Mouse (Mus musculus) layer of hippocampus, adult 18-20 months (tissue): ENCODE data around the gene Adap1. TPM values are rescaled to one million over a fixed set of nuclear protein-coding genes. Genes with fewer than 3 reads are reported as not detected.

Experiments used
- DNase-seq, 2 experiments: peaks; one replicate each; pipeline ENCODE4 v3.0.0; 2022; ENCODE audit warnings: low spot score in 2 of 2
- microRNA-seq, 2 experiments: library from miRNA; unstranded; fragments of <30 nt; microRNA quantifications; one replicate each; pipeline ENCODE4 v1.2.0; 2021
- total RNA-seq, 2 experiments: library from RNA; stranded (reverse); gene quantifications; 2 replicates each; pipeline ENCODE4 v1.2.3; 2021

Gene Adap1
- total RNA-seq, 2 experiments from 2014 or later: 164 to 166 TPM

DNA sequence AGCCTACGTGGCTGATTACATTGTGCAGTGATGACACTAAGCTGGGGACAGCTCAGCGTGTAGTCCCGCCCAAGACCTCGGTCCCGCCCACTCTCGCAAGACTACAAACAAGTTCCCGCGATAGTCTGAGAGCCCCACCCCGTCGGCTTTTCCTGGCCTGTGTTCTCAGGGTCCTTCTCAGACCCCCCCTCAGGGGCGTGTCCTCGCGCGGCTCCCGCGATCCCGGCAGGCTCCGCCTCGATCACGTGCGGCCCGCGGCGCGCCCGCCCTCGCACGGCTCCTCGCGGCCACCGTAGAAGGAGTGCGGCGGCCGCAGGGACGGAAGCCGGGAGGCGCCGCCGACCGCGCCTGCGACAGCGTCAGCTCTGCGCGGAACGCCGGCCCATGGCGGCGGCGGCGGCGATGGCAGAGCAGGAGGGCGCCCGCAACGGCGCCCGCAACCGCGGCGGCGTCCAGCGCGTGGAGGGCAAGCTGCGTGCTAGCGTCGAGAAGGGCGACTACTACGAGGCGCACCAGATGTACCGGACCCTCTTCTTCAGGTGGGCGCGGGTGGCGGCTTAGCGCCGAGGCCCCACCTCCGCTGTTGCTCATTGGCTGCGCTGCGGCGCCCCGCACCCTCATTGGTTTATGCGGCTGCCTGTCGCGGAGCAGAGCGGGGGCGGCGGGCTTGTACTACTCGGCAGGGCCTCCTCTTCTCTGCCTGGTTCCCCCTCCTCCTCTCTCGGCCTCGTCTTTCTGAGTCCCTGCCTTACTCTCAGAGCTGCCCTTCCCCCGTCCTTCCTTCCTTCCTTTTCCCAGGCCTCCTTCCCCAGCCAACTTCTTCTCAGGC, 73.1 kb downstream of the Adap1 start, which contains the start of gene Get4:
Gene Get4 (plus strand): TSS at position 244 of the 829 bp plus-strand sequence.
- DNase-seq: peak; percentile 97

GRCm38 (mm10) chr5:139251736-139252080, 73.7 kb downstream of the Adap1 start:
- DNase-seq: no peak

GRCm38 (mm10) chr5:139251279-139251678, 74.1 kb downstream of the Adap1 start:
- no peak for DNase-seq

GRCm38 (mm10) chr5:139248846-139249245, 76.6 kb downstream of the Adap1 start:
- DNase-seq: no peak

GRCm38 (mm10) chr5:139247767-139248166, 77.7 kb downstream of the Adap1 start:
- DNase-seq: no peak

GRCm38 (mm10) chr5:139243384-139243783, 82.0 kb downstream of the Adap1 start:
- DNase-seq: no peak

GRCm38 (mm10) chr5:139241022-139241761, 84.2 kb downstream of the Adap1 start:
- DNase-seq: peak; percentile 21 to 51

DNA sequence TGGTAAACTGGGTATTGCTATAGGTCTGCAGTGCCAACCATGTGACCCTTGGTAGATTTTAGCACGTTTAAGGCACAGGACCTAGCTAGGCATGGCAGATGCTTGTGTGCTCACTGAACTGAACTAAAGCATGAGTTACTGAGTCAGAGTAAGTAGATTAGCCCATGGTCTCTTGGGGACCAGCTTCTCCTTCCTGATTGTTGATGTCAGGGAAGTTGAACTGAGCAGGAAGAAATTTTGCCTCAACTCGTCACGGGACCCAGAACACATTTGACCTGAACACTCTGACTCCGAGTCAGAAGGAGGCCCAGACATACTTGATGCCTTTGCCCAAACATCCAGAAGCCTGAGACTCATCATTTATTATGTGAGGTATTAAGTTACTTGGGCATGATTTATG, 88.0 kb downstream of the Adap1 start:
- DNase-seq: no peak

DNA sequence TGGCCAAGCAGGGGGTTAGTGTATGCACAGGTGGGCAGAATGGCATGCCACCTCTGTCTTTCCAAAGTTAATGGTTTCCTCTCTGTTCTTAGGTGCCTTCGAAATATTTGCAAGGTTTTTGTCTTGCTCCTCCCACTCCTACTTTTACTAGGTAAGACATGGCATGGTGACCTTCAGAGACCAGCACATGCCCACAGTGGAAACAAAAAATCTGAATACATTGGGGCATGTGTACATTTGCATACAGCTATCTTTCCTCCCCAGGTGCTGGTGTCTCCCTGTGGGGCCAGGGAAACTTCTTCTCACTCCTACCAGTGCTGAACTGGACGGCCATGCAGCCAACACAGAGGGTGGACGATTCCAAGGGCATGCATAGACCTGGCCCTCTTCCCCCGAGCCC, 91.0 kb downstream of the Adap1 start:
- DNase-seq: no peak

- DNase-seq: no peak
Observed at GRCm38 (mm10) chr5:139232083-139232482, 93.3 kb downstream of the Adap1 start.

DNA sequence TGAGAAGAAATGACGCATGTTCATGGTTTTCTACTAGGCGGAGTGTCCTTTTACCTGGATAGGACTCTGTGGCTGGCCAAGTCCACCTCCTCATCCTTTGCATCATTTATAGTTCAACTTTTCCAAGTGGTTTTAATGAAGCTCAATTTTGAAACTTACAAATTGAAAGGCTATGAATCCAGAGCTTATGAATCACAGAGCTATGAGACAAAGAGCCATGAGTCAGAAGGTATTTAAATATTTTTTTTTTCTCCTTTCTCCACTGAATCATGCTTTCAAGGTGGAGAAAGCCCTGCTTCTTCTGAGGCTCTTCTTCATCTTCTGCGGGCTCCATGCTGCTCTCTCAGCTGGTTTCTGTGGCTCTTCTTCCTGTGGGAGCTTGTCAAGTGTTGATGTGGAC, 95.7 kb downstream of the Adap1 start:
- DNase-seq: no peak

GRCm38 (mm10) chr5:139228318-139228717, 97.1 kb downstream of the Adap1 start:
- DNase-seq: no peak

DNA sequence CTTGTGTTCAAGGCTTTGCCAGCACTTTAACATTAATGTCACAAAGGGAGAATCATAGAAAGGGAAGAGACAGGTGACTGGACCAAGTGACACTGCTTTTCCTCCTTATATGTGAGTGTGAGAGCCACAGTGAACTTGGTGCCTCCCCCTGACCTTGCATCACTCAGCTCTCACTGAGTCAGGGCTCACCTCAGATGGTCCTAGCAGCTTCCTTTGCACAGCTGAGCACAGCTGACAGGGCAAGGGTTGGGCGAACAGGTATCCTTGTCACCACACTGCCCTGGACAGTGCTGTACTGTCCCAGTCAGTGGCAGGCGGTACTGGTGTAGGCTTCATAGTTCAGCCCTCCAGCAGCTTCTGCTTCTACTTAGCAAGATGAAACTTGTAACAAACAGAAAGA, 97.8 kb downstream of the Adap1 start:
- no peak for DNase-seq

- no peak for DNase-seq
Observed at GRCm38 (mm10) chr5:139227236-139227635, 98.2 kb downstream of the Adap1 start.

DNA sequence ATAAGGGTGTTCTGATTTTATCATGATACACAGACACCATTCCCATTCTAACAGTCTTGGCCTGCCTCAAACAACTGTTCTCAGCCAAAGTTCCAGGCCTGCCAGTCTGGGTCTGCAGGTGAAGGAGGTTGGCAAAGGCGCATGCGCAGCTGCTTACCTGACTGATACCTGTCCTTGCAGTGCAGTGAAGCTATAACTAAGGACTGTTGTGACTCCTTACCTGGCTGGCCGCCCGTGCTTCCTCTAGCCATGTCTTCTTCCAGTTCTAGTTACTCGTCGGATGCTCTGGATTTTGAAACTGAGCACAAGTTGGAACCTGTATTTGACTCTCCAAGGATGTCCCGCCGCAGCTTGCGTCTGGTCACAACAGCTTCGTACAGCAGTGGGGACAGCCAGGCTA, 102.1 kb downstream of the Adap1 start:
- DNase-seq: no peak

Small RNAs within 50 kb of the gene (microRNA-seq; reads per million reads assigned to microRNA genes)
- gene Mir339: 218 to 314 reads per million in 2 experiments

Other genes with a start within 250 kb of the Adap1 start
- gene Prkar1b, start 175.6 kb downstream of the Adap1 start, total RNA-seq: 100 to 1,000 TPM; 435 to 459 TPM
- gene Dnaaf5, start 175.4 kb downstream of the Adap1 start, total RNA-seq: 1 to 10 TPM; 7.0 to 9.0 TPM
- gene Sun1, start 125.0 kb downstream of the Adap1 start, total RNA-seq: 10 to 100 TPM; 80.3 to 86.3 TPM
- 10 to 100 TPM; 50.5 to 57.1 TPM for gene Get4, start 73.3 kb downstream of the Adap1 start, total RNA-seq
- 10 to 100 TPM; 65.3 to 71.1 TPM for gene Cox19, start 25.8 kb upstream of the Adap1 start, total RNA-seq
- gene Cyp2w1, start 27.0 kb upstream of the Adap1 start, total RNA-seq: not detected
- gene Gpr146, start 52.1 kb upstream of the Adap1 start, total RNA-seq: 10 to 100 TPM; 10.8 to 12.2 TPM
- gene C130050O18Rik, start 79.7 kb upstream of the Adap1 start, total RNA-seq: under 1 TPM in 1 of 2 experiments, not detected in 1; 0.33 TPM
- 1 to 10 TPM; 2.0 to 4.2 TPM for gene Gper1, start 97.5 kb upstream of the Adap1 start, total RNA-seq
- 10 to 100 TPM; 14.6 to 15.7 TPM for gene 3110082I17Rik, start 134.9 kb upstream of the Adap1 start, total RNA-seq
- 10 to 100 TPM; 50.4 to 51.6 TPM for gene Zfand2a, start 158.9 kb upstream of the Adap1 start, total RNA-seq
- gene Uncx, start 217.9 kb upstream of the Adap1 start, total RNA-seq: under 1 TPM in 1 of 2 experiments, not detected in 1; 0.15 TPM